Mouse (Mus musculus) midbrain, embryonic 15.5 days (tissue): ENCODE results near the gene Klf4. TPM values are rescaled to one million over a fixed set of nuclear protein-coding genes. Genes with fewer than 3 reads are reported as not detected.

Experiments
- ATAC-seq: fragments of 200-750 bp; cut with Nextera tagmentation; replicated peaks from 2 replicates; pipeline ENCODE4 v1.8.0; 2017; ENCODE audit warnings: moderate TSS enrichment
- H3K27ac ChIP-seq: fragments of 300-500 bp; sonication (generic); 2 replicates; pipeline ENCODE4 v1.5.1; 2015; ENCODE audit warnings: mild to moderate bottlenecking, inconsistent platforms
- H3K27me3 ChIP-seq: fragments of 300-500 bp; sonication (generic); replicated peaks from 2 replicates; pipeline ENCODE4 v1.6.1; 2015; ENCODE audit warnings: inconsistent platforms
- H3K36me3 ChIP-seq: fragments of 300-500 bp; sonication (generic); replicated peaks from 2 replicates; pipeline ENCODE4 v1.6.1; 2015; ENCODE audit warnings: inconsistent platforms
- H3K4me1 ChIP-seq: fragments of 300-500 bp; sonication (generic); 2 replicates; pipeline ENCODE4 v1.6.1; 2015; ENCODE audit warnings: inconsistent platforms
- H3K4me2 ChIP-seq: fragments of 300-500 bp; sonication (generic); 2 replicates; pipeline ENCODE4 v1.6.1; 2015; ENCODE audit warnings: inconsistent platforms, mild to moderate bottlenecking, moderate library complexity
- H3K4me3 ChIP-seq: fragments of 300-500 bp; sonication (generic); 2 replicates; pipeline ENCODE4 v1.5.1; 2015; ENCODE audit warnings: mild to moderate bottlenecking, inconsistent platforms
- H3K9ac ChIP-seq: fragments of 300-500 bp; sonication (generic); 2 replicates; pipeline ENCODE4 v1.6.1; 2015; ENCODE audit warnings: mild to moderate bottlenecking, inconsistent platforms
- H3K9me3 ChIP-seq: fragments of 300-500 bp; sonication (generic); 2 replicates; pipeline ENCODE4 v1.6.1; 2016; ENCODE audit warnings: inconsistent platforms
- WGBS: fragments of 180-500 bp; shearing (Covaris S2); methylation state at CpG from one replicate; pipeline ENCODE4 v1.1.7; 2015; ENCODE audit warnings: mixed read lengths; 5-methylcytosine and 5-hydroxymethylcytosine counted together
- polyA plus RNA-seq: library from polyadenylated mRNA; unstranded; fragments of >200 nt; fragmentation: Nextera tagmentation; extraction: Ambion mirVana; gene quantifications from 2 replicates; pipeline ENCODE4 v1.2.1, GENCODE M21; 2015

Klf4 gene
- polyA plus RNA-seq, 1 experiment from 2014 or later = 2.6 TPM

DNA sequence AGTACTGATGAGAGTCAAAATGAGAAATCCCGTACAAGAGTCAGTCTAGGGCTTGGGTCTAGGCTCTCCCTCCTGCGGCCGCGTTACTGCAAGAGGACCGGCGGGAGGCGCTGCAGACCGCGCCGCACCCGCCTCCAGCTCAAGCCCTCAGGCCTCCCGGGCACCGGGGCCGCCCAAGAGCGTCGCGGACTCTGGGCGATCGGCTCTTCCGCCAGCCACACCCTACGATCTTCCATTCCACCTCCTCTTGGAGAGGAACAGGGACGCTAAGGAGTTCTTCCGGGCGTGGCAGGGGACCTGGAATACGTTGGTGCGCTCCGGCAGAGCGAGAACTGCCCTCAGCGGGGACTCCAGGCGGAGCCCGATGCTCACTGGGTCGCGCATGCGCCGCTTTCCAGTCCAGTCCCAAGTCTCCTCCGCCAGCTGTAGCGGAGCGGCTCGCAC lies 17.5 kb downstream of the Klf4 start:
- Histone ChIP-seq H3K27me3 (0 out of 2 replicates have a peak, but pooled peaks cover 3% of the 10 kb centered on the region), H3K4me3 (peak overlapping the region; percentile 66), H3K4me2 (peak overlapping the region; percentile 62), H3K9me3 (no peaks in the 10 kb centered on the region), H3K36me3 (no peaks in the 10 kb centered on the region), H3K4me1 (peaks cover 3% of the 10 kb centered on the region; the same call in 1 of the 2 replicates), H3K27ac (peak overlapping the region; percentile 65; the same call in 1 of the 2 replicates), H3K9ac (peak overlapping the region; percentile 67)
- peak; percentile 97 for ATAC-seq
- WGBS = under 1% methylated on average over 39 of the region's 39 CpGs

DNA sequence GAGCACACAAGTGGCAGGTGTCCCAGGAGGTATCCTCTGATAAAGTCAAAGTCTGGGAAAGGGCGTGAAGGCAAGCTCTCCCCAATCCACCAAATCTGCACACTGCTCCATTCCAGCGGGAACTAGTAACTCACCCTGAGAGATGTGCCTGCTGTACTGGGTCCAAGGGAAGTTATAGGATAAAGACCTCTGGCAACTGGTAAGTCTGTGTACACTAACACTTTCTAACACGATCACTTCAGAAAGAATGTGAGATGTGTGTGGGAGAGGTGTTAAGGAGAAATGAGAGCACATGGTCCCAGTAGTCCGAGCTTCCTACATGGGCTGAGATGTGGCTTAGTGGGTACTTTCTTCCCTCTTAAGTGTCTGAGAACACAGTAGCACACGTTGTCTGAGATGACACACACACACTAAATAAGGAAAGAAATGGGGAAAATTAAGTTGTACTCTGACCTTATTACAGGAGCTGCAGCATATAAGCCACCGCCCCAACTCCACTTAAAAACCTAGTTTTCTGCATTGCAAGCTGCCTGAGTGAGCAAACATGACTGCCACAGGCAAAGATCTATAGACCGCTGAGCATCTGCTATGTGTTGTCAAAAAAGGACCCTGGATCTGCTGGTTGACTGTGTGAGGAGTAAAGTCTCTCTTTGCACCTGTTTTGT lies 18.5 kb downstream of the Klf4 start:
- H3K27ac ChIP-seq = no peak overlapping the region
- H3K4me1 ChIP-seq = peaks cover 3% of the 10 kb centered on the region; the same call in 1 of the 2 replicates
- no peak overlapping the region for H3K9ac ChIP-seq
- no peaks in the 10 kb centered on the region for H3K9me3 ChIP-seq
- no peaks in the 10 kb centered on the region for H3K36me3 ChIP-seq
- no peak for ATAC-seq
- H3K4me3 ChIP-seq = no peak overlapping the region
- WGBS = 88% methylated on average over 7 of the region's 7 CpGs
- H3K4me2 ChIP-seq = peak overlapping the region; percentile 62; the same call in 1 of the 2 replicates
- 0 out of 2 replicates have a peak, but pooled peaks cover 3% of the 10 kb centered on the region for H3K27me3 ChIP-seq

GRCm38 (mm10) chr4:55511389-55511788 lies 20.9 kb downstream of the Klf4 start:
- Histone ChIP-seq H3K4me3 (no peak overlapping the region), H3K9ac (no peak overlapping the region), H3K9me3 (no peaks in the 10 kb centered on the region), H3K27ac (no peak overlapping the region), H3K4me1 (peaks cover 3% of the 10 kb centered on the region; the same call in 1 of the 2 replicates), H3K4me2 (no peak overlapping the region), H3K27me3 (0 out of 2 replicates have a peak, but pooled peaks cover 3% of the 10 kb centered on the region), H3K36me3 (no peaks in the 10 kb centered on the region)
- ATAC-seq = no peak
- WGBS = 83% methylated on average over 2 of the region's 2 CpGs

- no peak overlapping the region for H3K9ac ChIP-seq
- H3K4me1 ChIP-seq = no peaks in the 10 kb centered on the region
- no peaks in the 10 kb centered on the region for H3K9me3 ChIP-seq
- no peak overlapping the region for H3K4me2 ChIP-seq
- H3K27me3 ChIP-seq = 0 out of 2 replicates have a peak, but pooled peaks cover 3% of the 10 kb centered on the region
- ATAC-seq = no peak
- no peaks in the 10 kb centered on the region for H3K36me3 ChIP-seq
- H3K4me3 ChIP-seq = no peak overlapping the region
- H3K27ac ChIP-seq = no peak overlapping the region
- 84% methylated on average over 7 of the region's 7 CpGs for WGBS
These were observed 23.6 kb downstream of the Klf4 start for GRCm38 (mm10) chr4:55508712-55509111.

GRCm38 (mm10) chr4:55498621-55499020 lies 33.6 kb downstream of the Klf4 start:
- 68% methylated on average over 1 of the region's 1 CpGs for WGBS
- ATAC-seq = no peak
- no peak overlapping the region for H3K4me2 ChIP-seq
- H3K4me1 ChIP-seq = no peaks in the 10 kb centered on the region
- no peaks in the 10 kb centered on the region for H3K27me3 ChIP-seq
- no peak overlapping the region for H3K27ac ChIP-seq
- no peaks in the 10 kb centered on the region for H3K9me3 ChIP-seq
- no peaks in the 10 kb centered on the region for H3K36me3 ChIP-seq
- no peak overlapping the region for H3K9ac ChIP-seq
- no peak overlapping the region for H3K4me3 ChIP-seq

DNA sequence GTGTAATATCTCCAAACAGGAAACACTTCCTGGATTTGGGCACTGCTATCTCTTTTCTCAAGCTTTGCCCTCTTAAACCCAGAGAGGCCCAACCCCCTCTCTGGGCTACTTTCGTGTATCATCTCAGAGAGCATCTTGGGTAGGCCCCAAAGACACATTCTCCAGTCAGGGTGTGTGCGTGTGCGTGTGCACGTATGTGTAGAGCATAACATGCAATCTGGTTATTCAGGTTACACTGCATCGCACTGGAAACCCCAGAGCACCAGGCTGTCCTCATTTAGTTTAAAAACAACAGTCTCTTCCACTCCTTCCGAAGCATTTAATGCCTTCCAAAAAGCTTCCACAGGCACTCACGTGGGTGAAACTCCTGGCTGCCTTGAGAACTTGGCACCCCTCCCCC lies 35.9 kb downstream of the Klf4 start:
- no peaks in the 10 kb centered on the region for H3K36me3 ChIP-seq
- no peak overlapping the region for H3K27ac ChIP-seq
- no peak for ATAC-seq
- no peaks in the 10 kb centered on the region for H3K9me3 ChIP-seq
- H3K4me1 ChIP-seq = no peaks in the 10 kb centered on the region
- WGBS = 89% methylated on average over 7 of the region's 7 CpGs
- H3K9ac ChIP-seq = no peak overlapping the region
- H3K27me3 ChIP-seq = no peaks in the 10 kb centered on the region
- no peak overlapping the region for H3K4me3 ChIP-seq
- no peak overlapping the region for H3K4me2 ChIP-seq

GRCm38 (mm10) chr4:55493261-55493660 lies 39.0 kb downstream of the Klf4 start:
- Histone ChIP-seq H3K36me3 (no peaks in the 10 kb centered on the region), H3K27ac (no peak overlapping the region), H3K4me1 (no peaks in the 10 kb centered on the region), H3K4me3 (no peak overlapping the region), H3K27me3 (no peaks in the 10 kb centered on the region), H3K9ac (no peak overlapping the region), H3K9me3 (no peaks in the 10 kb centered on the region), H3K4me2 (no peak overlapping the region)
- ATAC-seq = no peak
- WGBS = 78% methylated on average over 3 of the region's 3 CpGs

DNA sequence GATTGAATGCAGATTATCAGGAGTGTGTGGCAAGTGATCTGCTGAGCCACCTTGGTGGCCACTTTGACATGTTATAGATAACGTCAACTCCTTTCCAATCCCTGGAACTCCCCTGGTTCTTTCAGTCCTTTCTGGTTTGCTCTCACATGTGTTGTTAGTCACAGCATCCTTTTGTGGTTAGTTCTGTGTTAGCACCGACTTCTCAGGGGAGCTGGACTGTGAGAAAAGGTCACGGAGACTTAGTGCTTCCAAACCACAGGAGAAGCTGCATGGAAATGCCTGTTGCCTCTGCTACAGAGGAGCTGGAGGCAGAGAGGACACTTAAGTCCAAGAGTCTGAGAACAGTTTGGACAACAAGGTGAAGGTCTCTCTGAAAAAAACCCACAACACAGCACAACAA lies 42.9 kb downstream of the Klf4 start:
- Histone ChIP-seq H3K9me3 (no peaks in the 10 kb centered on the region), H3K4me1 (no peaks in the 10 kb centered on the region), H3K4me2 (no peak overlapping the region), H3K27me3 (no peaks in the 10 kb centered on the region), H3K9ac (no peak overlapping the region), H3K27ac (no peak overlapping the region), H3K4me3 (no peak overlapping the region), H3K36me3 (no peaks in the 10 kb centered on the region)
- no peak for ATAC-seq
- 74% methylated on average over 3 of the region's 3 CpGs for WGBS

DNA sequence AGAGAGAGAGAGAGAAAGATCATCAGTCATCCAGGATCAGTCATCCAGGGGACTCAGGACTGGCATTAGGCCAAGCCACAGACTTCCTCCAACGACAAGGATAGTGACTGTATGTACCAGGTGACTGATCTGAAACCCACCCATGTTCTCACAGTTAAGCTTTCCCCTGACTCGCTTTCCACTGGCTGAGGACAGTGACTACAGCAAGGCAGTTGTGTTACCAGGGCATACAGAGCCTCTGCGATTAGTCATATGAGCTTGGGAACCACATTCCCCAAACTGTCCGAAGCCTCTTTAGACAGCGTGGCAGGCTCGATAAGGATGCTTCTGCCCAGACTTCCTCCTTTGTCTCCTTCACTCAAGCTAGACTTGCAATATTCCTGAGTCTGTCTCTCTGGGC lies 43.7 kb downstream of the Klf4 start:
- Histone ChIP-seq H3K9ac (no peak overlapping the region), H3K4me1 (no peaks in the 10 kb centered on the region), H3K4me3 (no peak overlapping the region), H3K36me3 (no peaks in the 10 kb centered on the region), H3K4me2 (no peak overlapping the region), H3K27ac (no peak overlapping the region), H3K27me3 (no peaks in the 10 kb centered on the region), H3K9me3 (no peaks in the 10 kb centered on the region)
- 90% methylated on average over 6 of the region's 6 CpGs for WGBS
- ATAC-seq = no peak

GRCm38 (mm10) chr4:55480322-55480767 lies 51.9 kb downstream of the Klf4 start:
- Histone ChIP-seq H3K27me3 (no peaks in the 10 kb centered on the region), H3K9me3 (no peaks in the 10 kb centered on the region), H3K9ac (no peak overlapping the region), H3K4me1 (peaks cover 10% of the 10 kb centered on the region; the same call in 1 of the 2 replicates), H3K4me3 (peak overlapping the region; percentile 25), H3K4me2 (peak overlapping the region; percentile 51), H3K36me3 (no peaks in the 10 kb centered on the region), H3K27ac (no peak overlapping the region)
- peak; percentile 51 for ATAC-seq
- WGBS = 16% methylated on average over 25 of the region's 25 CpGs

DNA sequence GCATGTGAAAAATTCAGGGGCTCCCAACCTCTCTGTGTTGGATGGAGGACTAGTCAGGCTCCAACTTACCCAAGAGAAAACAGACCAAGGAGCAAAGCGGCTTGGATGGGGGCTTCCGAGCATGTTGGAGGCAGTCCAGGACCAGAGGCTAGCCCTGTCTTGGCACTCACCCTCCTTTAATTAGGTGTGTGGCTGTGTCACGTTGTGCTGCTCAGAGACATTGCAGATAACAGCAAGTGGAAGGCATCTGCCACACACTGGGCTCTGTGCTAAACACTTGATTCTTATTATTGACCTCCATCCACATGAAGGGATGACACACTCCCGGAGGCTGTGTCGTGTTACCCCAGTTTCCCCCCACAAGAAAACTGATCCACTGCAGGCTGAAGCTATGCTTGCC lies 53.9 kb downstream of the Klf4 start:
- H3K4me2 ChIP-seq = no peak overlapping the region
- no peaks in the 10 kb centered on the region for H3K27me3 ChIP-seq
- peak; percentile 52; the same call in 1 of the 2 replicates for ATAC-seq
- 64% methylated on average over 5 of the region's 5 CpGs for WGBS
- H3K4me1 ChIP-seq = peaks cover 12% of the 10 kb centered on the region; the same call in 1 of the 2 replicates
- no peak overlapping the region for H3K27ac ChIP-seq
- no peaks in the 10 kb centered on the region for H3K9me3 ChIP-seq
- no peak overlapping the region for H3K9ac ChIP-seq
- H3K4me3 ChIP-seq = no peak overlapping the region
- H3K36me3 ChIP-seq = no peaks in the 10 kb centered on the region

DNA sequence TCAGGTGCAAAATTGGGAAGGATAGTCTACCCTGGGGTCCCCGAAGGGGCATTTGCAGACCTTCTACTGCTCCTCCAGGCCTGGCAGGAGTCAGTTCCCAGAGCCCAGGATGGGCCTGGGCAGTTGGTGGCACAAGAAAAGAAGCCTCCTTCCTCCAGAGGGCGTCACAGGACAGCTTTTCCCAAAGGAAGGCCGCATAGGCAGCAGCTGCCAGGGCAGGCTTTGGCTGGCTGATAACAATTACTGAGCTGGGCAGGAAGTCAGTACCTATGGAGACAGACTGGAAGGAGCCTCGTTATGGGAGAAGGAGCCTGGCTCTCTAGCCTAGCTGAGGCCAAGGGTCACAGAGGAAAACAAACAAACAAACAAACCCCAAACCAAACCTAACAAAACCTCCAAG lies 54.3 kb downstream of the Klf4 start:
- Histone ChIP-seq H3K9ac (no peak overlapping the region), H3K9me3 (no peaks in the 10 kb centered on the region), H3K27ac (no peak overlapping the region), H3K4me2 (no peak overlapping the region), H3K27me3 (no peaks in the 10 kb centered on the region), H3K4me3 (no peak overlapping the region), H3K4me1 (peaks cover 12% of the 10 kb centered on the region; the same call in 1 of the 2 replicates), H3K36me3 (no peaks in the 10 kb centered on the region)
- peak; percentile 67 for ATAC-seq
- 37% methylated on average over 4 of the region's 4 CpGs for WGBS
